16 mouse cellular contexts compared by ENCODE assay signal in genomic region chr13:110555529-110556319, GRCm38 (mm10).
A peak's percentile ranks its signal among the peaks of the same experiment; 100 is the strongest.
DNase-seq lines count a peak whose midpoint lies in the region; ATAC-seq and TF ChIP-seq lines count a peak whose summit lies in the region.
"Had no signal": no experiment of that assay in that cellular context is flagged by ENCODE, and none has a peak within 500 bp of the region (broad histone marks: within the 10 kb centered on the region; RNA-seq: fewer than 3 reads in every experiment).

No protein-coding gene starts in this region.

- peak; percentile 30; the same call in 1 of the 2 replicates for ATAC-seq in forebrain, postnatal 0 days
- ATAC-seq in forebrain, embryonic 15.5 days (replicated peaks) = no peak
- ATAC-seq in heart, postnatal 0 days (ENCODE audit: insufficient read depth, low read depth) = peak; percentile 47; the same call in 1 of the 2 replicates
- no peak for ATAC-seq in midbrain, embryonic 14.5 days (ENCODE audit: low FRiP score, low TSS enrichment)

- no peak overlapping the region for H3K4me2 ChIP-seq in forebrain, postnatal 0 days (ENCODE audit: low read depth)
- H3K4me2 ChIP-seq in forebrain, embryonic 15.5 days (replicated peaks) = no peak overlapping the region
- no peak overlapping the region for H3K4me2 ChIP-seq in heart, postnatal 0 days (ENCODE audit: low read depth, low read length)
- no peak overlapping the region for H3K4me2 ChIP-seq in midbrain, embryonic 14.5 days (ENCODE audit: low read length)
- H3K4me2 ChIP-seq: hindbrain, embryonic 15.5 days; neural tube, embryonic 13.5 days had no signal

- 59% methylated on average over 7 of the region's 7 CpGs for whole genome bisulfite sequencing in forebrain, postnatal 0 days
- WGBS in forebrain, embryonic 15.5 days = 73% methylated on average over 7 of the region's 7 CpGs
- 76% methylated on average over 7 of the region's 7 CpGs for WGBS in heart, postnatal 0 days
- 83% methylated on average over 7 of the region's 7 CpGs for WGBS in midbrain, embryonic 14.5 days

- no peaks in the 10 kb centered on the region for H3K4me1 ChIP-seq in forebrain, postnatal 0 days (ENCODE audit: insufficient read depth)
- peaks cover 14% of the 10 kb centered on the region for H3K4me1 ChIP-seq in forebrain, embryonic 15.5 days
- H3K4me1 ChIP-seq in heart, postnatal 0 days (ENCODE audit: control insufficient read depth, insufficient read depth) = peaks cover 7% of the 10 kb centered on the region; the same call in 1 of the 2 replicates
- H3K4me1 ChIP-seq in midbrain, embryonic 14.5 days (ENCODE audit: control insufficient read depth, insufficient read depth, low read length) = no peaks in the 10 kb centered on the region

- no peak for DNase-seq in forebrain, postnatal 0 days
- DNase-seq in kidney, adult 9 months = peak; percentile 22
- DNase-seq in kidney, adult 8-10 months = no peak
- peak; percentile 9 for DNase-seq in ES-CJ7 (ENCODE audit: low read depth, low spot score)
- DNase-seq in heart, postnatal 0 days (ENCODE audit: low spot score) = peak; percentile 51
- DNase-seq in layer of hippocampus, adult 9-11 months = no peak
- no peak for DNase-seq in midbrain, embryonic 14.5 days
- DNase-seq: cerebellum, postnatal 25 days; thymus, postnatal 4 days had no signal

- no peaks in the 10 kb centered on the region for H3K9me3 ChIP-seq in forebrain, postnatal 0 days (ENCODE audit: low read length)
- no peaks in the 10 kb centered on the region for H3K9me3 ChIP-seq in forebrain, embryonic 15.5 days
- H3K9me3 ChIP-seq in heart, postnatal 0 days (replicated peaks; ENCODE audit: control insufficient read depth, low read length) = no peaks in the 10 kb centered on the region
- H3K9me3 ChIP-seq in midbrain, embryonic 14.5 days (ENCODE audit: control insufficient read depth, low read length) = no peaks in the 10 kb centered on the region
- H3K9me3 ChIP-seq: hindbrain, embryonic 15.5 days; neural tube, embryonic 13.5 days had no signal

- 0 out of 2 replicates have a peak, but pooled peaks have one; percentile 25 for TF ChIP-seq EP300 in heart, postnatal 0 days (IDR thresholded peaks at IDR 0.05; ENCODE audit: low read depth)

- TF ChIP-seq CTCF in forebrain, postnatal 0 days (IDR thresholded peaks at IDR 0.05; ENCODE audit: low read depth) = no peak
- no peak for TF ChIP-seq CTCF in heart, postnatal 0 days (IDR thresholded peaks at IDR 0.05; ENCODE audit: low read depth)

- no peak overlapping the region for H3K4me3 ChIP-seq in forebrain, postnatal 0 days (ENCODE audit: low read depth, low read length)
- H3K4me3 ChIP-seq in forebrain, embryonic 15.5 days = no peak overlapping the region
- no peak overlapping the region for H3K4me3 ChIP-seq in heart, postnatal 0 days (ENCODE audit: low read depth, low read length)
- no peak overlapping the region for H3K4me3 ChIP-seq in midbrain, embryonic 14.5 days (replicated peaks; ENCODE audit: low read depth, low read length)
- H3K4me3 ChIP-seq: erythroblast, embryonic 14.5 days; hindbrain, embryonic 15.5 days; layer of hippocampus, adult 2 months; neural tube, embryonic 13.5 days had no signal

- no peak overlapping the region for H3K9ac ChIP-seq in forebrain, postnatal 0 days
- H3K9ac ChIP-seq in forebrain, embryonic 15.5 days (replicated peaks) = no peak overlapping the region
- no peak overlapping the region for H3K9ac ChIP-seq in heart, postnatal 0 days (replicated peaks; ENCODE audit: low read depth, low read length)
- no peak overlapping the region for H3K9ac ChIP-seq in midbrain, embryonic 14.5 days (replicated peaks; ENCODE audit: low read length)
- H3K9ac ChIP-seq: hindbrain, embryonic 15.5 days; liver, embryonic 14.5 days; neural tube, embryonic 13.5 days had no signal

- no peak overlapping the region for H3K27ac ChIP-seq in forebrain, postnatal 0 days (ENCODE audit: low read depth, low read length)
- H3K27ac ChIP-seq in forebrain, embryonic 15.5 days (replicated peaks) = no peak overlapping the region
- H3K27ac ChIP-seq in heart, postnatal 0 days (ENCODE audit: low read depth) = peak overlapping the region; percentile 68
- no peak overlapping the region for H3K27ac ChIP-seq in midbrain, embryonic 14.5 days (replicated peaks; ENCODE audit: low read depth, low read length)
- H3K27ac ChIP-seq: hindbrain, embryonic 15.5 days; layer of hippocampus, adult 2 months; liver, embryonic 14.5 days; neural tube, embryonic 13.5 days; stomach, postnatal 0 days had no signal

- H3K27me3 ChIP-seq in forebrain, postnatal 0 days (ENCODE audit: insufficient read depth, low read length) = no peaks in the 10 kb centered on the region
- no peaks in the 10 kb centered on the region for H3K27me3 ChIP-seq in forebrain, embryonic 15.5 days
- H3K27me3 ChIP-seq in heart, postnatal 0 days (ENCODE audit: control insufficient read depth, insufficient read depth, low read length) = no peaks in the 10 kb centered on the region
- H3K27me3 ChIP-seq in midbrain, embryonic 14.5 days (ENCODE audit: control insufficient read depth, insufficient read depth, low read length) = no peaks in the 10 kb centered on the region
- H3K27me3 ChIP-seq: hindbrain, embryonic 15.5 days; neural tube, embryonic 13.5 days had no signal

- H3K36me3 ChIP-seq in forebrain, postnatal 0 days (ENCODE audit: insufficient read depth) = no peaks in the 10 kb centered on the region
- no peaks in the 10 kb centered on the region for H3K36me3 ChIP-seq in forebrain, embryonic 15.5 days
- no peaks in the 10 kb centered on the region for H3K36me3 ChIP-seq in heart, postnatal 0 days (replicated peaks; ENCODE audit: control insufficient read depth, insufficient read depth, low read length)
- no peaks in the 10 kb centered on the region for H3K36me3 ChIP-seq in midbrain, embryonic 14.5 days (ENCODE audit: control insufficient read depth, insufficient read depth, low read length)
- H3K36me3 ChIP-seq: hindbrain, embryonic 15.5 days; neural tube, embryonic 13.5 days had no signal

Comparison
In these comparisons a context has a peak if more than half of its experiments do, and no peak if none do; other contexts are left out.
1. ATAC-seq: peak in forebrain, postnatal 0 days (single experiment) and heart, postnatal 0 days (single experiment); none in forebrain, embryonic 15.5 days (single experiment) and midbrain, embryonic 14.5 days (single experiment).
2. DNase-seq: peak in kidney, adult 9 months (single experiment), ES-CJ7 (single experiment) and heart, postnatal 0 days (single experiment); none in forebrain, postnatal 0 days (single experiment), kidney, adult 8-10 months (0 of 2), layer of hippocampus, adult 9-11 months (single experiment) and midbrain, embryonic 14.5 days (single experiment).